Mouse (Mus musculus): Measurements from ENCODE around the gene Gm20431. TPM values are rescaled to one million over a fixed set of nuclear protein-coding genes. Genes with fewer than 3 reads are reported as not detected.

The Gm20431 gene
- total RNA-seq (2021) = 10 to 100 TPM; 11.6 to 15.2 TPM
- long read RNA-seq, experiment 1, partial matches to known transcripts = 1 of 1 reads
- long read RNA-seq, experiment 1, other reads (novel, unspliced or antisense) = 0 of 1 reads
- long read RNA-seq, experiment 2, partial matches to known transcripts = 2 of 3 reads
- long read RNA-seq, experiment 2, other reads (novel, unspliced or antisense) = 1 of 3 reads

DNA sequence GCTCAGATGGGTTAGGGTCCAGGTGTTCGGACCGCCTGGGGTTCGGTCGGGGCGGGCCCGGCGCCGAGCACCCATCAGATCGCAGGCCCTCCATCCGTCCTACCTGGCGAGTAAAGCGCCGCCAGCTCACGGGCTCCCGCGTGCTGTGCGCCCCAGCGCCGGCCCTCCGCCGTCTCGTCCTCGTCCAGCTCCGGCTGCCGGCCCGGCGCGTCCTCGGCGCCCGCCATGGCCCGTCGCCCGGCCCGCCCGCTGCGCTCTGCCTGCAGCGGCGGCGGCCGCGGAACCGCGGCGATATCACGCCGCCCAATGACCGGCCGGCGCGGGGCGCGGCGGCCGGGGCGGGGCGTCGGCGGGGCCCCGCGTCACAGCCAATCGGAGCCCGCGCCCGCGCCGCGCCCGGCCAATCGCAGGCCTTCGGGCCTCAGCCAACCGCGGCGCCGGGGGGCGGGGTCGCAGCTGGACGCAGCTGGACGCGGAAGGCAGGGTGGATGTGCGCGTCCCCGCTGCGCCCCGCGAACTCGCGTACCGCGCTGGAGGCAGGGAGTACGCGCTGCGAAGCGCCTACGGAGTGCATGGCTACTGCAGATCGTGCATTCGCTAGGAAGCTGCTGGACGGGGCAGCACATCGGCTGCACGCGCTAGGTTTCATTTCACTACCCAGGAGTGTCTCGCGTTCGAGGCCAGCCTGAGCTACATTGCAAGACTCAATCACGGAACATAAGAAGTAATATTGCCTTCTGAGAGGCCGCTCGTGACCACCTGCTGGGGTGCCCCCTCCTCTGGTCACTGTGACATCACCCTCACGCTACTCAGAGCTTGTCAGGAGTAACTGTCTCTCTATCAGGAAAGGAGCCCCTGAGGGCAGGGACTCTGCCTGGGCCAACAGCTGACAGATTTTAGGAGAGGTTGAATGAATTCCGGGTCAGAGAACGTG, at the start of gene Gm20431:
Gene Gm20431, minus strand, starts transcription at position 227 of the 934 bp plus-strand sequence.
- DNase-seq (ENCODE audit: low spot score in 2 of 2) = peak; percentile 96

DNA sequence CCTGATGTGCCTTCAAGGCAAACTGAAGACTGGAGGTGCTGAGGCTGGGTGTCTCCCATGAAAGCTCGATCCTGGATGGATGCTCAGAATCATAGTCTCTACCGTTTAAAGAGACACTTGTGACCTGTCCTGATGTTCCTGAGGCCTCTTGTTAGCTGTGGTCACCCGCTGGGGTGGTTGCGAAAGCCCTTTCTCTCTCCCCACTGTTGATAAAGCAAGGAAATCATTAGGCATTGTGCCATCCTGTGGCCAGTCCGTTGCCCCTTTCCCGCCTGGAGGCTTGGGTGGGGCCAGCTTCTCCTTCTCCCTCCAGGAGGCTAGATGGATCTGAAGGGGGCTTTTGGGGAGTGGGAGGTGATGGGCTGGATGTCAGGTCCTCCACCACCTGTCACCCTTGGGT, 49.3 kb upstream of the Gm20431 start:
- DNase-seq (ENCODE audit: low spot score in 2 of 2) = no peak

DNA sequence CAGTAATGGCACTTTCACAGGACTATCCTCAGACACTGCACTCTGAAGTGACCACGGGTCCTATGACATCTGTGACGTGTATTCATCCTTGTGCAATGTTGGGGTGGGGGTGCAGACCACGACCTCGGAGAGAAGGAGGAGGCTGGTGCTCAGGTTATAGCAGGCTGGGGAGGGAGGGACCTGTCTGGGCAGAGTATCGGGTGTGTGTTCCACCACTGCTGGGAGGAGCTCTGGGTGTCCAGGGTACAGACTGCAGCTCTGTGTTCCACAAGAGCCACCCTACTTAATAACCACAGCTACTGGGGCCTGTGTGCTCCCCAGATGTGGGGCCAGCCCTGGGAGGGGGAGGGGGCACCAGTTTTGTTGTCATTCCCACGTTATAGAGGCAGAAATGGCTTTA, 48.7 kb upstream of the Gm20431 start:
- no peak for DNase-seq (ENCODE audit: low spot score in 2 of 2)

DNA sequence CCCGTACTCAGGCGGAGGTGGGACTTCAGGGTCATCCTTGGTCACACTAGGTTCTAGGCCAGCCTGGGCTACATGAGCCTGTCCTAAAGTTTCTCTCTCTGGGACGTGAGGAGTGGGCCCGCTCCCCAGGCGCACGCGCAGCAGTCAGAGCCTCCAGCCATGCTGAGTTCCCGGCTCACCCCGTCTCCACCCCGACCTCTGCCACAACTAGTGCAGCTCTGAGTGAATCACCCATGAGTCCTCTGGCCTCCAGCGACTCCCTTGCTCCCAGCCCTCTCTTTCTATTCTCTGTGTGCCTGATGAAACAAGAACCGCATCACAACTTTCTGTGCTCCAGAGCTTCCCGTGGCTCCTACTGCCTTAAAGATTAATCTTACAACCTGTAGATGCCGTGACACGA, 47.1 kb upstream of the Gm20431 start:
- DNase-seq (ENCODE audit: low spot score in 2 of 2) = no peak

DNA sequence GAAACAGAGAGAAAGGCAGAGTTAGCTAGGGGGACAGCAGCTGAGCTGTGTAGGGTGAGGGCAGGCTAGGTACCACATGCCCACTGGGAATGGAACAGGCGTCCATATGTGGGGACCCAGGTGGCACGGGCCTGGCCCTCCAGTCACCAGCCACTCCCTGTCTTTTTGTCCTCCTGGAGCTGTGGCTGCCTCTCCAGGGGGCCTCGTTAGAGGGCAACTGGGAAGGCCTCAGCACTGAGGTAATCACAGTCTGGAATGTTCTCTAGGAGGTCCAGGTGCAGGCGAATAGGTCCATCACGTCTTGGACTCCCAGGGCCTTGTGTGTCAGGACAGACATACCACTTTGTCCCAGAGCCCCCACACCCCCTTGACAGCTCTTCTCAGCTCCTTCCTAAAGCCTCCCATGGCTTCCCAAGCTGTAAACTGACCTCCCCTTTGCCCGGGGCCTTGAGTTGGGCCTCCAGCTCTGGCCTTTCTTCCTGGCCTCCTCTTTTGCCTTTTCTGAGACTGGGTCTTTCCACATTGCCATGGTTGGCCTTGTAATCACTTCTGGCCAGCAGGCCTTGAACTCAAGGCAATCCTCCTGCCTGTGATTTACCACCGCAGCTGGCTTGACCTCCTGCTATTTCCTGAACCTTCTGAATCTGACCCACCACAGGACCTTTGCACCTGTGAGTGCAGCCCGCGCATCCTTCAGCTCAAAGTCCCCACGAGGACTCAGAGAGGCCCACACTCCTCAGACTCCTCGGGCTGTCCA, 45.1 kb upstream of the Gm20431 start:
- no peak for DNase-seq (ENCODE audit: low spot score in 2 of 2)

DNA sequence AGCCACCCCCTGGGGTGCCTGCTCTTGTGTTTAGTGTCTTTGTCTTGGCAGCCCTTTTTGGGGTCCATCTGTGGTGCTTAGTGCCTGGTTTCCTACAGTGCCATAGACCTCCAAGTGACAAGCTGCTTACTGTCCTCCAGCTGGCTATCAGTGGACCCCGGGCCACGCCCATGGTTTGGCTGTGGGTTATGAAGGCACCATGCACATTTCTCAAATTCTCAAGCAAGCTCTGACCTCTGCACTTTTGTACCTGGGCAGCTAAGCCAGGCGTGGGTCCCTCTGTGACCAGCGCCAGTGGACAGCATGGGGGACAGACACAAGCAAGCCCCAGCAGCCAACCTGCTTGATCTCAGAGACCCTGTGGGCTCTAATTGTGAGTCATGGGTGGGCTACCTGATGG, 43.1 kb upstream of the Gm20431 start:
- no peak for DNase-seq (ENCODE audit: low spot score in 2 of 2)

DNA sequence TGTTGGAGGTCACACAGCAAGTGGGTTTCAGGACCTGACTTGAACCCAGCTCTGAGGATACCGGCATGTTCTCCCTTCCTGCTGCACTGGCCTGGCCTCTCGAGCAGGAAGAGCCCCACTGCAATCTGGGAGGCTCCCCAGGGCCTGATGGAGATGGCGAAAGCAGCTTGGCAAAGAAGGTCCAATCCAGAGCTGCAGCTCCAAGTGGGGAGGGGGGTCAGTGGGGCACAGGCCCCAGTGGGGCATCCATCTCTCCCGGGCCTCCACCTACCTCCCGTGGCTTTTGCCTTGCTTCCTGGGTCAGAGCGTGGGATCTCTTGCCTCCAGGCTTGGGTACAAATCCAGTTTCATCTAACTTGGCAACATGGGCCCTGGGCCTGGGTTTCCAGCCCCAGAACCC, 40.8 kb upstream of the Gm20431 start:
- DNase-seq (ENCODE audit: low spot score in 2 of 2) = no peak

DNA sequence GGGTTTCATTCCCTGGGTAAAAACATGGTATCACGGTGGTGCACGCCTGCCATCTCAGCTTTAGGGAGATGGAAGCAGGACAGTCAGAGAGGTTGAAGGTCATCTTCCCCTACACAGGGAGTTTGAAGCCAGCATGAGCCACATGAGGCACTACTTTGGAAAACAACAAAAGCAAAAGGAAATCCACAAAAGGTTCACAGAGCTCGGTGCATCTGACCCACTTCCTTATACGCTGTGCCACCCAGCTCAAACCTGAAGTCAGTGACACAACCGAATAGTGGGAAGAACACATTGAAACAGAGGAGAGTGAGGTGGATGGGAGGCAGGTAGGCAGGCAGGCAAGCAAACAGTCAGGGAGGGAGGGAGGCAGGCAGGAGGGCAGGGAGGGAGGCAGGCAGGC, 40.2 kb upstream of the Gm20431 start:
- DNase-seq (ENCODE audit: low spot score in 2 of 2) = no peak

DNA sequence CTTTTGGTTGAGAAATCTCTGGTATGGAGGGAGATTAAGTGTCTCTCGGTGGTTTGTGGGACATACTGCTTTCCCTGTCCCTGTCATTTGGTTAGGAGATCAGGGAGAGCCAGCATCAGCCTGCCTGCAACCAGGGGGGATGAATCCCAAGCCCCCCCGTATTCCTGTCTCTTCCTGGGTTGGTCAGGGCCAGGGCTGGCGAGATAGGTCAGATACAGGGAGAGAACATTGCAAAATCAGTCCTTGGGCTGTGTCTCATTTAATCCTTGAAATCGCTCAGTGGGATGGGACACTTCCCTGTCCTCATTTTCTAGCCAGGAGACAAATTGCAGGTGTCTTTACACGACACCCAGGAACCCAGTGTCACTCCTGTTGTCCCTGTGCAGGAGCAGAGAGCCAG, 38.7 kb upstream of the Gm20431 start:
- no peak for DNase-seq (ENCODE audit: low spot score in 2 of 2)

DNA sequence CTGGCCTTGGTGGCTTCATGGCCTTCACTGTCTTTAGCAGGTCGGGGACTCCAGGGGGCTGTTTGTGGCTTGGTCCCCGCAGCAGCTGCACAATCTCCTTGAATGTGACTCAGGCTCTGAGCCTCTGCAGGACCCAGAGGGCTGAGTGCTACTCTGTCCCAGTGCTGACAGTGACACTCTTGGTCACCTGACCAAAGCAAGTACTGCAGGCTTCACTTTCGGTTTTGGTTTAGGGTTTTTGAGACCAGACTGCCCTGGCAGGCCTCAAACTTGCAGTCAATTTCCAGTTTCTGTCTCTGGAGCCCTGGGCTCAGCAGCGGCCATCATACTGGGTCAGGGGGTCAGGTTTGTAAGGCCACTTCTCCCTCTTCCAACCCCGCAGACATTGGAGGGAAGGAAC, 36.6 kb upstream of the Gm20431 start:
- DNase-seq (ENCODE audit: low spot score in 2 of 2) = peak; percentile 52 to 57

DNA sequence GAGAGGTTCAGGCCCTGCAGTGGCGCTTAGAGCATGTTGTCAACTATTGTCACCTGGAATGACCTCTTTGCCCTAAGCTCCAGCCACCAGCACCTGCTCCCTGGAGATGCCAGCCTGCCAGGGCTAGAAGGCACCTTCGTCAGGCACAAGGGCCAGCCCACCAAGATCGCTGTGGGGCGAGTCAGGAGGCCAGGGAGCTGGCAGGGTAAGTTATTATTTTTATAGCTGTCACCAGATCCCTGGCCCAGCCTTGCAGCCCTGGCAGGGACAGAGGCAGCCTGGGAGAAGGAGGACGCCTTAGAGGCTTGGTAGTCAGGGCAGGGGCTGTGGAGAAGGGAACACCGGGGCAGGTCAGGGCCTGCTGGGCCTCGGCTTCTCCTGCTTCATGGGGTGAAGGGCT, 34.8 kb upstream of the Gm20431 start:
- no peak for DNase-seq (ENCODE audit: low spot score in 2 of 2)

DNA sequence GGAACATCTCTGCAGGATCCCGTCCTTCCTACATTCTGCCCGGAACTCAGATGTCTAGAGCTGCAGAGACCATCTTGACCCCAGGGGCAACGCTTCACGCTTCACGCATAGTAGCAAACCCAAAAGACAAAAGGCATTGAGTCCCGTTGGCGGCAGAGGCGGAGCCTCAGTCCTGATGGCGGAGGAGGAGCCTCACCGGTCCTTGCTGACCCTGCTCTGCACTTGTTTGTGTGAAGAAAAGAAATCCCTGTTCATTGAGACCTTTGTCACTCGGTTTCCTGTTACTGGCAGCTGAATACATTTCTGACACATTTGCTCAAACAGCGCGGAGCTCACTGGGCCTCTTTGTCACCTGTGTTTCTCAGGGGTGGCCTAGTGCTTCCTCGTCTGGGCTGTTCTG, 34.2 kb upstream of the Gm20431 start:
- no peak for DNase-seq (ENCODE audit: low spot score in 2 of 2)

DNA sequence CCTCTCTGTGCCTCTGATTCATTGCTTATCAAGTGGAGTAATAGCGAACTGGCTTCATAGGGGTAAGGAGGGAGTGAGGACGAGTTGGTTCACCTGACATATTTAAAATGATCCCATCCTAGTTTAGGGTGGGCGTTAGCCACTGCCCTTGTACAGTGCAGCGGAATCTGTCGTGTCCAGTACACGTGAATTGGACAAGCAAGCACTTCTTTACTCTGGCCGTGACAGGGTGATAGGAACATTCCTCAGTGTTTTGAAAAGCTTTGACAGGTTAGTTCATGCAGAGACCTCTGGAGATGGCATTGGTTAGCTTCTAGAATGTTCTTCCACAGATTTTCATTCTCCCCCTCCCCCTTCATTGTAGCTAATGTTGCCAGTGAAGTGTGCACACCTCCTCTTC, 33.7 kb upstream of the Gm20431 start:
- DNase-seq (ENCODE audit: low spot score in 2 of 2) = no peak

DNA sequence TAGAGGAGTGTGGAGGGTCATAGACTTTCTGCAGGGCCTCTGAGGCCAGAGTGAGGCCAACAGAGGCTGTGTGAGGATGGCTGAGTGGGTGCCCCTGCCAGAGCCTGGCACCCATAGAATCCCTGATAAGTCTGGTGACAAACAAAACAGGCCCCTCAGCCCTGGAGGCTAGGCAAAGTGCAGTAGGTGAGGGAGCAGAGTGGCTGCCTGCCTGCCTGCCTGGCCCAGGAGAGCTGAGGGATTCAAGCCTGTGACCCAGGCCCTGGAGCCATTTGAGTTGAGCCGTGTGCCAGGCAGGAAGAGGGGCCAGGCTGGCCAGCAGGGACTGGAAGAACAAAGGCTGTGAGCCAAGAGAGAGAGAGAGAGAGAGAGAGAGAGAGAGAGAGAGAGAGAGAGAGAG, 32.9 kb upstream of the Gm20431 start:
- no peak for DNase-seq (ENCODE audit: low spot score in 2 of 2)

DNA sequence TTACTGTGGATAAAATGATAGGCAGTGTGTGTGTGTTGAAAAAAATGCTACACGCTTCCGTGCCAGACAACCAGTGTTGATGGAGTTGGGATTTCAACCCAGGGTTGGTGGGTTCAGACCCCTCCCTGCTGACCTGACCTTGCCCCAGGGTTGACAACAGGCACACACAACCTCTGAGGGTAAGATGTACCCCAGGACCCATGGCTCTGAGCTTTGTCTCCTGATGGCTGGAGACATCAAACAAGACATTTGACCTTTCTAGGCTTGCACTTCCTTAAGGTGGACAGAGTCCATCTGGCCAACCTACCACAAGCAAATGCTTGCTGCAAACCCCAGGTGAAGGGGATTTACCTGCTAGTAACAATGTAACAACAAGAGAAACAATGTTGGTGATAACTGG, 32.2 kb upstream of the Gm20431 start:
- DNase-seq (ENCODE audit: low spot score in 2 of 2) = no peak

DNA sequence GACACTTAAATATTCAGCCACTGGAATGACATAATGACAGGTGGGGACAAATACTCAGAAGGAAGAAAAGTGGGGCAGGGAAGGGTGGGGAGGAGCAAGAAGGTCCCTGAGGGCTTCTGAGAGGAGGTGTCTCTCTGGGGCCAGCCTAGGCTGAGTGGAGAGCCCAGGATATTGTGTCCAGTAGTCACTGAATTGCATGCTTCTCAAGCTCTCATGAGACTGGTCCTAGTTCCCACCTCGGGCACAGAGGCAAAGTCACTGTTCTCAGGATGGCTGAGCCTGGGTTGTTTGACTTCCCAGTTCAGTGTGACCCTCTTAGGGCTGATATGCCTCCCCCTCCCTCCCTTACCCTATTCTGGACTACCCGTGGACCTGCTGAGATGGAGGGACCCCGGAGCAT, 31.5 kb upstream of the Gm20431 start:
- DNase-seq (ENCODE audit: low spot score in 2 of 2) = no peak

DNA sequence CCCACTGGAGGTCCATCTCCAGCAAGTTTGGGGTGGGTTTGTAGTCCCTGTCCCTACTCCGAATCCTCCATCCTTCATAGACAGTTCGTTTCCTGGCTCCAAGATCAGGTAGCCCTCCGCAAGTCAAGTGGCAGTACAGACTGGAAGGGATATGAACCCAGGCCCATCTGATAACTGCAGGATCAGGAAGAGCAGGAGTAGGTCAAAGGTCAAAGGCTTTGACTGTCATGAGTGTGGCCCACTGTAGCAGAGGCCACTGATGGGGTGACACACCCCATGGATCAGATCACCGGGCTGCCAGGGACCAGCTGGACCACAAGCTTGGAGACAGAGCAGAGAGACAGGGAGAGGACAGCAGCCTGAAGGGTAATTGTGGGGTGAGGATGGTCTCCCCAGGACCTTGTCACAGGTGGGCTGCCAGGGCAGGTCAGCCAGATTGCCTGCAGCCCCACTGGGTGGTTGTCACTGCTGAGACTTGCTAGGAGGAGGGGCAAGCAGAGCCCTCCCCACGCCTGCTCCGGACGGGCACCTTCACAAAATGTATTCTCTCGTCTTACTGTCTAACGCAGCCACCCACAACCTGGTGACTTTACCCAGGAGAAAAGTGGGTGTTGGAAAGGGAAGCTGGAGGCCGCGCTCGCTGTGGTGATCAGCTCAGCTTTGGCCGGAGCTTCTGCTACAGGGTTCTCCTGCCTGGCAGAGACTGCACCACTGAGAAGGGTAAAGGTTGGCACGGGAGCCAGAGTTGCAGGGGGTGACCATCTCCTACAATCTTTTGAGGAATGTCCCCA, 30.8 kb upstream of the Gm20431 start:
- no peak for DNase-seq (ENCODE audit: low spot score in 2 of 2)

DNA sequence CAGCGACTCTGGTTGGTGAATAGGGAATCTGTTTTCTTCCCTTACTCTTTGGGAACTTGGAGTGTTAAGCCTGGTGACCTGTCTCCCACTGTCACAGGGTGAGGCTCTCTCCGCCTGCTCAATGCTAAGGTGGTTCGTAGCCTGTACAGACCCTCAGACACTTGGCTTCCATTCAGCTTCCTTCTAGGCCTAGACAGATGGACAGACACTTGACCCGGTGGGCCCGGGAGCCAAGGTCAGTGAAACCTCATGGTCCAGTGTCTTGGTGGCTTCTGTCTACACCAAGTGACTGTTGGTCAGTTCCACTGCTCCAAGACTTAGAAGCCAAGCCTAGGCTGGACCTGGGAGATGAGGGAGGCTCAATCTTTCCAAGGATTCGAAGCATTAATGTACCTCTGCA, 30.1 kb upstream of the Gm20431 start:
- DNase-seq (ENCODE audit: low spot score in 2 of 2) = no peak

DNA sequence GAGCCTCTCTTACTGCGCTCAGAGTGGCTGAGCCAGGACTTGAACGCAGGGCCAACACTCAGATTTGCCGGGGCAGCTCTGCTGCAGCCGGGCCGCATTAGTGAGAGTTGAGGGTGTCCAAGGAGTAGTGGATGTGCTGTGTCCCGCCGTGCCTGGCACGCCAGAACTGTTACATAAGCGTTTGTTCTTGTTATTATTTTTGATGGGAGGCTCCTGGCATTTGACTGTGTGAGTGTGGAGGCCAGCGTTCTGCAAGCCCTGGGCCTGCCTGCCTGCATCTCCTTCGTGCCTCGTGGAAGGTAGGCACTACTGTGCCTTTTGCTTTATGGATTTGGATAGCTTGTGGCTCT, 29.6 kb upstream of the Gm20431 start:
- peak in 1 of 2 experiments; percentile 50 for DNase-seq (ENCODE audit: low spot score in 2 of 2)

DNA sequence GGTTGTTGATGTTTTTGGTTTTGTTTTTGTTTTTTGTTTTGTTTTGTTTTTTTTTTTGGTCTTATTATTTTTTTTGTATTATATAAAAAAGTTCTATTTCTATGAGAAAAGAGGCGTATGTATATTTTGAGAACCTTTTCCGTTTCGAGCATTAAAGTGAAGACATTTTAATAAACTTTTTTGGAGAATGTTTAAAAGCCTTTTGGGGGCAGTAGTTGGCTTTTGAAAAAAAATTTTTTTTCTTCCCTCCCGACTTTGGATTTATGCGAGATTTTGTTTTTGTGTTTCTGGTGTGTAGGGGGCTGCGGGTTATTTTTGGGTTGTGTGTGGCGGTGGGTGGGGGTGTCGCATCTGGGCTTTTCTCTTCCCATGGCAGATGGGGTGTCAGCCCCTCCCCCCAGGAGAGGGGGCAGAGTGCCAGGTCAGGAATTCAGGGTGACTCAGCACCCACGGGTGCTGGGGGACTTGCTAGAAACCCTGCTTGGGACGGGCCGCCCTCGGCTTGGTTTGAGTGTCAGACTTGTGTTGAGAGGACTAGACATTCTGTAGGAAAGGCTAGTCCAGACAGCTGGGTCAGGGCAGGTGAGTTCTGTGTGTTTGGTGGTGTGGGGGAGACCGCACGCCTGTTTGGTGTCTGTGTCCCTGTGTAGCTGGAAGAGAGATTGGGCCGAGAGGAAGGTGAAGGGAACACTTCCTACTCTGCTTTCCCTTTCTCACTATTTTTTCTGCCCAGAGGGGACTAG, 29.1 kb upstream of the Gm20431 start:
- peak; percentile 71 to 73 for DNase-seq (ENCODE audit: low spot score in 2 of 2)
